Mouse (Mus musculus) liver, embryonic 16.5 days (tissue): ENCODE results near the gene Kdelr2. TPM values are rescaled to one million over a fixed set of nuclear protein-coding genes. Genes with fewer than 3 reads are reported as not detected.

Experiments
- ATAC-seq: fragments of 200-750 bp; cut with Nextera tagmentation; 2 replicates; pipeline ENCODE4 v1.8.0; 2017; ENCODE audit warnings: low read depth, mild to moderate bottlenecking, moderate number of reproducible peaks, moderate library complexity
- H3K27ac ChIP-seq: fragments of 300-500 bp; sonication (generic); 2 replicates; pipeline ENCODE4 v1.5.1; 2014; ENCODE audit warnings: mild to moderate bottlenecking, low read length
- H3K27me3 ChIP-seq: fragments of 300-500 bp; sonication (generic); 2 replicates; pipeline ENCODE4 v1.6.1; 2014; ENCODE audit warnings: low read depth, low read length, mixed read lengths; ENCODE audit not compliant: control insufficient read depth, insufficient read depth
- H3K36me3 ChIP-seq: fragments of 300-500 bp; sonication (generic); 2 replicates; pipeline ENCODE4 v1.6.1; 2014; ENCODE audit warnings: mild to moderate bottlenecking; ENCODE audit not compliant: control insufficient read depth, insufficient read depth
- H3K4me1 ChIP-seq: fragments of 300-500 bp; sonication (generic); 2 replicates; pipeline ENCODE4 v1.6.1; 2014; ENCODE audit warnings: low read depth, low read length, mixed read lengths; ENCODE audit not compliant: control insufficient read depth
- H3K4me2 ChIP-seq: fragments of 300-500 bp; sonication (generic); 2 replicates; pipeline ENCODE4 v1.6.1; 2014; ENCODE audit warnings: low read depth, low read length, mixed read lengths
- H3K4me3 ChIP-seq: fragments of 300-500 bp; sonication (generic); 2 replicates; pipeline ENCODE4 v1.5.1; 2014; ENCODE audit warnings: low read depth, mild to moderate bottlenecking, low read length
- H3K9ac ChIP-seq: fragments of 300-500 bp; sonication (generic); 2 replicates; pipeline ENCODE4 v1.6.1; 2014; ENCODE audit warnings: low read depth, low read length
- H3K9me3 ChIP-seq: fragments of 300-500 bp; sonication (generic); replicated peaks from 2 replicates; pipeline ENCODE4 v1.6.1; 2016; ENCODE audit warnings: low read length; ENCODE audit not compliant: control insufficient read depth
- WGBS: fragments of 180-500 bp; shearing (Covaris S2); extraction: QIAGEN DNeasy Blood & Tissue Kit; methylation state at CpG from one replicate; pipeline ENCODE4 v1.1.7; 2014; ENCODE audit not compliant: insufficient replicate concordance; 5-methylcytosine and 5-hydroxymethylcytosine counted together
- polyA plus RNA-seq: library from polyadenylated mRNA; unstranded; fragments of >200 nt; fragmentation: Nextera tagmentation; extraction: Ambion mirVana; gene quantifications from 2 replicates; pipeline ENCODE4 v1.2.1, GENCODE M21; 2015

Kdelr2 gene
- polyA plus RNA-seq, 1 experiment from 2014 or later: 150 TPM

- Histone ChIP-seq H3K27ac (peak overlapping the region; percentile 51), H3K9ac (peak overlapping the region; percentile 83), H3K9me3 (no peaks in the 10 kb centered on the region), H3K4me1 (peaks cover 19% of the 10 kb centered on the region), H3K4me3 (peak overlapping the region; percentile 80), H3K36me3 (peaks cover 3% of the 10 kb centered on the region; the same call in 1 of the 2 replicates), H3K4me2 (peak overlapping the region; percentile 90), H3K27me3 (no peaks in the 10 kb centered on the region)
- peak; percentile 57 for ATAC-seq
- 0% methylated on average over 20 of the region's 20 CpGs for WGBS
Observed at GRCm38 (mm10) chr5:143464757-143465118, 61.1 kb downstream of the Kdelr2 start.

- Histone ChIP-seq H3K4me1 (peaks cover 19% of the 10 kb centered on the region), H3K36me3 (peaks cover 3% of the 10 kb centered on the region; the same call in 1 of the 2 replicates), H3K4me3 (peak overlapping the region; percentile 80), H3K9me3 (no peaks in the 10 kb centered on the region), H3K9ac (peak overlapping the region; percentile 83), H3K27me3 (no peaks in the 10 kb centered on the region), H3K27ac (peak overlapping the region; percentile 51), H3K4me2 (peak overlapping the region; percentile 90)
- peak; percentile 50 for ATAC-seq
- 14% methylated on average over 23 of the region's 23 CpGs for WGBS
Observed at GRCm38 (mm10) chr5:143465156-143466085, 61.8 kb downstream of the Kdelr2 start.

GRCm38 (mm10) chr5:143466891-143467669 is 63.4 kb downstream of the Kdelr2 start:
- no peaks in the 10 kb centered on the region for H3K9me3 ChIP-seq
- peaks cover 19% of the 10 kb centered on the region for H3K4me1 ChIP-seq
- H3K4me3 ChIP-seq: no peak overlapping the region
- H3K4me2 ChIP-seq: no peak overlapping the region
- no peak overlapping the region for H3K9ac ChIP-seq
- 83% methylated on average over 23 of the region's 23 CpGs for WGBS
- H3K27ac ChIP-seq: no peak overlapping the region
- H3K36me3 ChIP-seq: peaks cover 3% of the 10 kb centered on the region; the same call in 1 of the 2 replicates
- no peak for ATAC-seq
- H3K27me3 ChIP-seq: no peaks in the 10 kb centered on the region

GRCm38 (mm10) chr5:143467931-143468330 is 64.3 kb downstream of the Kdelr2 start:
- WGBS: 85% methylated on average over 6 of the region's 6 CpGs
- no peak overlapping the region for H3K27ac ChIP-seq
- H3K9me3 ChIP-seq: no peaks in the 10 kb centered on the region
- H3K4me2 ChIP-seq: no peak overlapping the region
- H3K9ac ChIP-seq: no peak overlapping the region
- H3K4me3 ChIP-seq: no peak overlapping the region
- peaks cover 19% of the 10 kb centered on the region for H3K4me1 ChIP-seq
- H3K27me3 ChIP-seq: no peaks in the 10 kb centered on the region
- no peak for ATAC-seq
- H3K36me3 ChIP-seq: peaks cover 3% of the 10 kb centered on the region; the same call in 1 of the 2 replicates

GRCm38 (mm10) chr5:143469628-143470027 is 66.0 kb downstream of the Kdelr2 start:
- Histone ChIP-seq H3K9me3 (no peaks in the 10 kb centered on the region), H3K4me3 (no peak overlapping the region), H3K36me3 (peaks cover 3% of the 10 kb centered on the region; the same call in 1 of the 2 replicates), H3K4me2 (no peak overlapping the region), H3K9ac (no peak overlapping the region), H3K27ac (no peak overlapping the region), H3K4me1 (peaks cover 14% of the 10 kb centered on the region), H3K27me3 (no peaks in the 10 kb centered on the region)
- no peak for ATAC-seq
- 81% methylated on average over 8 of the region's 8 CpGs for WGBS

GRCm38 (mm10) chr5:143470421-143471164 is 67.0 kb downstream of the Kdelr2 start:
- Histone ChIP-seq H3K4me2 (no peak overlapping the region), H3K4me3 (no peak overlapping the region), H3K27me3 (no peaks in the 10 kb centered on the region), H3K4me1 (peaks cover 9% of the 10 kb centered on the region), H3K9ac (no peak overlapping the region), H3K27ac (no peak overlapping the region), H3K9me3 (no peaks in the 10 kb centered on the region), H3K36me3 (peaks cover 3% of the 10 kb centered on the region; the same call in 1 of the 2 replicates)
- WGBS: 44% methylated on average over 15 of the region's 15 CpGs
- ATAC-seq: 0 out of 2 replicates have a peak, but pooled peaks have one; percentile 42

GRCm38 (mm10) chr5:143471165-143471546 is 67.5 kb downstream of the Kdelr2 start:
- H3K4me1 ChIP-seq: peaks cover 4% of the 10 kb centered on the region
- WGBS: 58% methylated on average over 3 of the region's 3 CpGs
- peaks cover 7% of the 10 kb centered on the region; the same call in 1 of the 2 replicates for H3K36me3 ChIP-seq
- no peaks in the 10 kb centered on the region for H3K9me3 ChIP-seq
- H3K27me3 ChIP-seq: no peaks in the 10 kb centered on the region
- peak overlapping the region; percentile 17; the same call in 1 of the 2 replicates for H3K27ac ChIP-seq
- H3K4me2 ChIP-seq: no peak overlapping the region
- ATAC-seq: no peak
- no peak overlapping the region for H3K4me3 ChIP-seq
- no peak overlapping the region for H3K9ac ChIP-seq
